Mouse (Mus musculus) MEL (cell line): ENCODE data around the gene Slc16a10. TPM values are rescaled to one million over a fixed set of nuclear protein-coding genes. Genes with fewer than 3 reads are reported as not detected.

ENCODE experiments used
- DNase-seq: peaks from one replicate; pipeline ENCODE4 v3.0.0; 2011; ENCODE audit warnings: low read depth, low spot score
- H3K27ac ChIP-seq: 2 replicates; pipeline ENCODE4 v1.5.1; 2012; ENCODE audit warnings: low read depth, mild to moderate bottlenecking, control low read depth, low read length, moderate library complexity; ENCODE audit not compliant: control insufficient read depth
- H3K27me3 ChIP-seq, 2 experiments: fragments of 150-350 bp in 1 of 2; sonication (generic) in 1 of 2; 2 replicates each; pipeline ENCODE4 v1.6.1; 2012; ENCODE audit warnings: low read length in 2 of 2, mild to moderate bottlenecking in 2 of 2, improper control_type of control experiment in 1 of 2, moderate library complexity in 1 of 2; ENCODE audit not compliant: insufficient read depth in 2 of 2, control insufficient read depth in 1 of 2
- H3K36me3 ChIP-seq, 2 experiments: 2 replicates each; pipeline ENCODE4 v1.6.1; 2012 to 2014; ENCODE audit warnings: low read length in 2 of 2, improper control_type of control experiment in 1 of 2, inconsistent platforms in 1 of 2, mild to moderate bottlenecking in 1 of 2; ENCODE audit not compliant: insufficient read depth in 2 of 2, control insufficient read depth in 1 of 2
- H3K4me1 ChIP-seq, 2 experiments: fragments of 150-350 bp in 1 of 2; sonication (generic) in 1 of 2; 2 replicates each; pipeline ENCODE4 v1.6.1; 2012; ENCODE audit warnings: low read length in 2 of 2, improper control_type of control experiment in 1 of 2, mild to moderate bottlenecking in 1 of 2; ENCODE audit not compliant: insufficient read depth in 2 of 2, control insufficient read depth in 1 of 2
- H3K4me3 ChIP-seq, 2 experiments: fragments of 150-350 bp in 1 of 2; sonication (generic) in 1 of 2; 2 replicates each; pipeline ENCODE4 v1.5.1; 2012; ENCODE audit warnings: low read depth in 2 of 2, low read length in 2 of 2, mild to moderate bottlenecking in 2 of 2, moderate library complexity in 2 of 2, control low read depth in 1 of 2, improper control_type of control experiment in 1 of 2; ENCODE audit not compliant: control insufficient read depth in 1 of 2, insufficient read depth in 1 of 2
- H3K79me2 ChIP-seq: 2 replicates; pipeline ENCODE4 v1.6.1; 2012; ENCODE audit warnings: mild to moderate bottlenecking, low read length, moderate library complexity; ENCODE audit not compliant: control insufficient read depth, poor library complexity, insufficient read depth
- H3K9ac ChIP-seq: 2 replicates; pipeline ENCODE4 v1.6.1; 2012; ENCODE audit warnings: low read depth, mild to moderate bottlenecking, control low read depth, low read length, moderate library complexity; ENCODE audit not compliant: control insufficient read depth, poor library complexity, severe bottlenecking
- H3K9me3 ChIP-seq: fragments of 150-350 bp; sonication (generic); replicated peaks from 2 replicates; pipeline ENCODE4 v1.6.1; 2012; ENCODE audit warnings: mild to moderate bottlenecking, low read length, improper control_type of control experiment, moderate library complexity; ENCODE audit not compliant: insufficient read depth
- E2F4 ChIP-seq: IDR thresholded peaks from 2 replicates; pipeline ENCODE4 v1.6.1; 2011; ENCODE audit warnings: low read depth, low read length, improper control_type of control experiment, borderline replicate concordance
- ELF1 ChIP-seq: IDR thresholded peaks from 2 replicates; pipeline ENCODE4 v1.6.1; 2014; ENCODE audit warnings: low read depth, mild to moderate bottlenecking, inconsistent platforms, low read length, improper control_type of control experiment, moderate library complexity
- GABPA ChIP-seq: IDR thresholded peaks from 2 replicates; pipeline ENCODE4 v1.6.1; 2012; ENCODE audit warnings: low read depth, mild to moderate bottlenecking, inconsistent platforms, low read length, improper control_type of control experiment, moderate library complexity
- JUND ChIP-seq: IDR thresholded peaks from 2 replicates; pipeline ENCODE4 v1.6.1; 2011; ENCODE audit warnings: low read depth, mild to moderate bottlenecking, improper control_type of control experiment, low read length
- MAX ChIP-seq: IDR thresholded peaks from 2 replicates; pipeline ENCODE4 v1.6.1; 2011; ENCODE audit warnings: low read length, improper control_type of control experiment
- MAZ ChIP-seq: IDR thresholded peaks from 2 replicates; pipeline ENCODE4 v1.6.1; 2012; ENCODE audit warnings: low read depth, mild to moderate bottlenecking, inconsistent platforms, low read length, improper control_type of control experiment
- MXI1 ChIP-seq: IDR thresholded peaks from 2 replicates; pipeline ENCODE4 v1.6.1; 2011; ENCODE audit warnings: mild to moderate bottlenecking, low read depth, low read length, improper control_type of control experiment
- MYC ChIP-seq: IDR thresholded peaks from 2 replicates; pipeline ENCODE4 v1.6.1; 2011; ENCODE audit warnings: low read depth, mild to moderate bottlenecking, low read length, improper control_type of control experiment, moderate library complexity
- NRF1 ChIP-seq: IDR thresholded peaks from 2 replicates; pipeline ENCODE4 v1.6.1; 2014; ENCODE audit warnings: low read depth, mild to moderate bottlenecking, inconsistent platforms, low read length, improper control_type of control experiment, moderate library complexity; ENCODE audit not compliant: poor library complexity, insufficient read depth, severe bottlenecking
- POLR2A ChIP-seq, 2 experiments: IDR thresholded peaks; 2 replicates each; pipeline ENCODE4 v1.6.1; 2011 to 2012; ENCODE audit warnings: low read length in 2 of 2, mild to moderate bottlenecking in 2 of 2, control low read depth in 1 of 2, improper control_type of control experiment in 1 of 2, low read depth in 1 of 2, moderate library complexity in 1 of 2; ENCODE audit not compliant: control insufficient read depth in 1 of 2, insufficient read depth in 1 of 2, poor library complexity in 1 of 2
- POLR2AphosphoS5 ChIP-seq: IDR thresholded peaks from 2 replicates; pipeline ENCODE4 v1.6.1; 2012; ENCODE audit warnings: low read depth, borderline replicate concordance, mild to moderate bottlenecking, inconsistent platforms, low read length, moderate library complexity, mixed read lengths
- SIN3A ChIP-seq: IDR thresholded peaks from 2 replicates; pipeline ENCODE4 v1.6.1; 2012; ENCODE audit warnings: low read length, improper control_type of control experiment, inconsistent platforms
- TBP ChIP-seq: IDR thresholded peaks from 2 replicates; pipeline ENCODE4 v1.8.0; 2011; ENCODE audit warnings: low read depth, low read length, improper control_type of control experiment
- USF1 ChIP-seq: IDR thresholded peaks from 2 replicates; pipeline ENCODE4 v1.6.1; 2014; ENCODE audit warnings: low read depth, mild to moderate bottlenecking, inconsistent platforms, low read length, improper control_type of control experiment, moderate library complexity
- USF2 ChIP-seq, 2 experiments: IDR thresholded peaks; 2 replicates each; pipeline ENCODE4 v1.6.1; 2011 to 2012; ENCODE audit warnings: improper control_type of control experiment in 2 of 2, low read length in 2 of 2, borderline replicate concordance in 1 of 2, inconsistent platforms in 1 of 2, low read depth in 1 of 2, mild to moderate bottlenecking in 1 of 2; ENCODE audit not compliant: insufficient read depth in 1 of 2
- ZNF384 ChIP-seq: IDR thresholded peaks from 2 replicates; pipeline ENCODE4 v1.6.1; 2012; ENCODE audit warnings: low read depth, mild to moderate bottlenecking, inconsistent platforms, low read length, improper control_type of control experiment
- polyA plus RNA-seq, 2 experiments: library from polyadenylated mRNA; stranded (reverse) in 1 of 2; unstranded in 1 of 2; fragments of >175 nt in 1 of 2; fragments of >200 nt in 1 of 2; gene quantifications; 2 replicates each; pipeline versions ENCODE4 v1.2.1 to v1.2.4; 2012; ENCODE audit warnings: low replicate concordance in 2 of 2, low read depth in 1 of 2; ENCODE audit not compliant: insufficient read length in 2 of 2, insufficient read depth in 1 of 2, missing spikeins in 1 of 2
- total RNA-seq: library from RNA; depleted of rRNA; stranded (reverse); fragments of 300-350 nt; gene quantifications from 2 replicates; pipeline ENCODE4 v1.2.3, GENCODE M21; 2012

Slc16a10 gene
- total and polyA plus RNA-seq, 3 experiments, result 13.2 to 17.9 TPM; not detected in 1

DNA sequence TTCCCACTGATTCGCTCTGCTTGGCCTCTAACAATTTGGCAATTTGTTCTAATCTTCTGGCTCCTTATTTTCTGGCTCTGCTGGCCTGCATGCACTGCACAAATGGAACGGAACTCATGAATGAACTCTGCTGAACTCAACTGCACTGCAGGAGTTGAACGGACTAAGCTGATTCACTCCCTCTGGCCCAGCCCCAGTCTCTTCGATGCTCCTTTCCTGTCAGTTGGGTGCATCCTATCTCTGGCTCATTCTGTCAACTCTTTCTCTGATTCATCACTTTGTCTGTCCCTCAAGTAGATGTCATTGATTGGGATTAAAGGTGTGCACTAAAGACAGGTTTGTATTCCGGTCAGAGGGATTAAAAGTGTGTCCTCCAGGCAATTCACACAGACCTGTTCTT is 115.5 kb downstream of the Slc16a10 start:
- no peaks in the 10 kb centered on the region for H3K79me2 ChIP-seq
- H3K9me3 ChIP-seq, result no peaks in the 10 kb centered on the region
- H3K9ac ChIP-seq, result no peak overlapping the region
- H3K36me3 ChIP-seq, result no peaks in the 10 kb centered on the region
- no peak overlapping the region for H3K4me3 ChIP-seq
- H3K27me3 ChIP-seq, result no peaks in the 10 kb centered on the region
- no peak for DNase-seq
- H3K27ac ChIP-seq, result no peak overlapping the region
- TF ChIP-seq NRF1, result no peak
- TF ChIP-seq USF2 (IDR thresholded peaks at IDR 0.05; ENCODE audit: borderline replicate concordance in 1 of 2, insufficient read depth in 1 of 2, low read depth in 1 of 2, low read length in 2 of 2), result no peak
- no peak for TF ChIP-seq MAX
- TF ChIP-seq E2F4, result no peak
- no peak for TF ChIP-seq MAZ
- TF ChIP-seq ZNF384, result no peak
- no peak for TF ChIP-seq POLR2A (IDR thresholded peaks at IDR 0.05; ENCODE audit: control insufficient read depth in 1 of 2, insufficient read depth in 1 of 2, low read depth in 1 of 2, low read length in 2 of 2, poor library complexity in 1 of 2)
- TF ChIP-seq JUND, result no peak
- TF ChIP-seq ELF1, result no peak
- TF ChIP-seq MYC, result no peak
- TF ChIP-seq TBP, result no peak
- TF ChIP-seq POLR2AphosphoS5, result no peak
- TF ChIP-seq USF1, result no peak
- TF ChIP-seq GABPA, result no peak
- no peak for TF ChIP-seq MXI1
- TF ChIP-seq SIN3A, result no peak
- H3K4me1 ChIP-seq, result no peaks in the 10 kb centered on the region

DNA sequence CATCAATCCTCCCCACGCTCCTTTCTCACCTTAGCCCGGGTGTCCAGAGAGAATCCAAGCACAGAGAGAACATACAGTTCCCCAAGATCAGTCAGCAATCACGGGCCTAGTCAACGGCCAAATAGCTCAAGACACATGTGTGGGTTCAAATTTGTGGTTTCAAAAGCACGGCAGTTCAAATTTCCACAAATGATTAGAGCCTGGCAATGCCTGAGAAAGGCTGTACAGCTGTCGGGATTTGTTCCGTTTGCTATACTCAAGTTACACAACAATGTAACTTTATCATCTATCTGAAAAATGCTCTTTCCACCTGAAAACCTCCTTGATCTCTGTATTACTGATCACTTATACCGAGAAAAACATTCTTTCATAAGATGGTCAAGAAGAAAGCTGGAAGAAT is 116.5 kb downstream of the Slc16a10 start:
- no peak overlapping the region for H3K9ac ChIP-seq
- no peaks in the 10 kb centered on the region; a peak in 1 of 4 replicates for H3K27me3 ChIP-seq
- DNase-seq, result no peak

More for the DNA sequence above, 116.5 kb downstream of the Slc16a10 start:
- H3K27ac ChIP-seq, result no peak overlapping the region
- TF ChIP-seq USF2 (IDR thresholded peaks at IDR 0.05; ENCODE audit: borderline replicate concordance in 1 of 2, insufficient read depth in 1 of 2, low read depth in 1 of 2, low read length in 2 of 2), result no peak
- H3K79me2 ChIP-seq, result no peaks in the 10 kb centered on the region
- no peak overlapping the region for H3K4me3 ChIP-seq
- no peaks in the 10 kb centered on the region for H3K4me1 ChIP-seq
- no peaks in the 10 kb centered on the region for H3K36me3 ChIP-seq
- no peaks in the 10 kb centered on the region for H3K9me3 ChIP-seq
